Mouse (Mus musculus) brain, embryonic 14.5 days (tissue): ENCODE results near the gene Tsr1. TPM values are rescaled to one million over a fixed set of nuclear protein-coding genes. Genes with fewer than 3 reads are reported as not detected.

ENCODE experiments used
- DNase-seq: peaks from one replicate; pipeline ENCODE4 v3.0.0-alpha.2; 2011; ENCODE audit warnings: low read depth
- CTCF ChIP-seq: fragments of 200-500 bp; IDR thresholded peaks from 2 replicates; pipeline ENCODE4 v1.5.1; 2012; ENCODE audit warnings: inconsistent platforms, mild to moderate bottlenecking, moderate library complexity, borderline replicate concordance; ENCODE audit not compliant: insufficient read depth, insufficient read length; ENCODE audit errors: extremely low read depth
- POLR2A ChIP-seq: fragments of 200-500 bp; IDR thresholded peaks from 2 replicates; pipeline ENCODE4 v1.6.1; 2012; ENCODE audit warnings: mild to moderate bottlenecking, inconsistent platforms, borderline replicate concordance; ENCODE audit not compliant: poor library complexity, insufficient read depth, insufficient read length, severe bottlenecking; ENCODE audit errors: extremely low read depth
- polyA plus RNA-seq: library from polyadenylated mRNA; depleted of rRNA; stranded (reverse); fragments of >200 nt; gene quantifications from 2 replicates; pipeline ENCODE4 v1.2.3, GENCODE M21; 2012; rRNA removed

Tsr1 gene
- polyA plus RNA-seq = 20.5 and 25.0 TPM in 2 replicates

GRCm38 (mm10) chr11:74897678-74898516 is at the start of gene Tsr1:
Gene Tsr1, plus strand, starts transcription at chr11:74898071.
- peak; percentile 26; the same call in 1 of the 2 replicates for TF ChIP-seq POLR2A
- TF ChIP-seq CTCF = no peak
- DNase-seq = peak; percentile 98

GRCm38 (mm10) chr11:74850998-74851661 is 46.7 kb upstream of the Tsr1 start:
- no peak for DNase-seq
- TF ChIP-seq POLR2A (no peak), CTCF (no peak)

GRCm38 (mm10) chr11:74857756-74858155 is 40.1 kb upstream of the Tsr1 start:
- TF ChIP-seq POLR2A = no peak
- no peak for TF ChIP-seq CTCF
- DNase-seq = no peak

GRCm38 (mm10) chr11:74862129-74862528 is 35.7 kb upstream of the Tsr1 start:
- TF ChIP-seq CTCF (no peak), POLR2A (no peak)
- no peak for DNase-seq

- DNase-seq = peak; percentile 40
- TF ChIP-seq POLR2A = no peak
- TF ChIP-seq CTCF = peak; percentile 66
These were observed 34.4 kb upstream of the Tsr1 start for GRCm38 (mm10) chr11:74863471-74863870.

DNA sequence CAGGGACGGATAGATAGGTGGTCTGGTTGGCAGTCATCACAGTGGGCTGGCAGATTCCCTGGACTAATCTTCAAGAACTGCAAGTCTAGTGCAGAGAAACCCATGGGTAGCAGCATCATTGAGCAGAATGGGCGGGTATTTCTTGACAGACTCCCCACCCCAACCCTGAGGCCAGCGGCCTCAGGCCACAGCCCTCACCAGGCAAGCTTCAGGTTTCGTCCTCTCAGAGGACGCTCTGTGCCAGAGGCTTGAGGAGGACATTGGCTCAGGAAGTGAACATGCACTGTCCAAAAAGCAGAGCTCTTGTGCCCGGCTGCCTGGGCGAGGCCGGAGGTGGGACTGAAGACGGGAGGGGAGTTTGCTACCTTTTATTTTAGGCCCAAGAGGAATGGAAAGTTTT is 33.5 kb upstream of the Tsr1 start:
- TF ChIP-seq POLR2A (no peak), CTCF (no peak)
- no peak for DNase-seq

DNA sequence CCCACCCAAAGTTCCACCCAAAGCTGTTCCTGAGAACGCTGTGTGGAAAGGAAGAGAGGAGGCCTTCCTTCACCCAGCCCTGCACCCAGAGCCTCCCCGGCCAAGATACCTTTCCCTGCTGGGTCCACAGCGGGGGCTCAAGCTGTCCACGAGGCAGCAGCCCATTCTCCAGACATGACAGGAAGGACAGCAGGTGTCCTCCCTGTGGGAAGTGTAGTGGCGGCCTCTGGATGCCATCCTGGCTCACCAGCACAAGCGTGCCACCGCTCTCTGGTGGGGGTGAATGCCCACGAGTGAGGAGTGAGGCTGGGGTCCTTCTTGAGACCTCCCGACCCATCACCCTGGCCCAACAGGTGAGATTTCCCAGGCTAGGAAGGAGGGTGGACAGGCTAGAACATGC is 32.6 kb upstream of the Tsr1 start:
- no peak for TF ChIP-seq POLR2A
- TF ChIP-seq CTCF = no peak

DNA sequence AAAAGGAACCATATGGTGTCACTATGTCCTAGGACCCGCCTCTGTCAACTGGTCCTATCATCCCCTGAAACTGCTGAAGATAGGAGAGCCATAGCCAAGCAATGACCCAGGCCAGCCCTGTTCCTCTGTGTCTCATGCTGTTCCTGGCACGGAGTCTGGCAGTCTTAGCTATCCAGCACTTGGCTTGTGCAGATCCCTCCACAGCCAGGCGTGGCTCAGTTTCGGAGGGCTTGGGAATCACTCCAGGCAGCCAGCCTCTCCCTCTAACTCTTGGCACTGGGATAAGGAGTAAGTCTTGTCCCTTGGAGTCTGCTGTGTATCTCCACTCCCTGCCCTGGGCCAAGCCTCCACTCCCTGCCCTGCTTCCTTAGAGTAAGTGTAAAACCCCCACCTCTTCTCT is 31.2 kb upstream of the Tsr1 start:
- peak; percentile 56 for DNase-seq
- no peak for TF ChIP-seq POLR2A
- no peak for TF ChIP-seq CTCF

More for the DNA sequence above, 32.6 kb upstream of the Tsr1 start:
- DNase-seq = no peak

DNA sequence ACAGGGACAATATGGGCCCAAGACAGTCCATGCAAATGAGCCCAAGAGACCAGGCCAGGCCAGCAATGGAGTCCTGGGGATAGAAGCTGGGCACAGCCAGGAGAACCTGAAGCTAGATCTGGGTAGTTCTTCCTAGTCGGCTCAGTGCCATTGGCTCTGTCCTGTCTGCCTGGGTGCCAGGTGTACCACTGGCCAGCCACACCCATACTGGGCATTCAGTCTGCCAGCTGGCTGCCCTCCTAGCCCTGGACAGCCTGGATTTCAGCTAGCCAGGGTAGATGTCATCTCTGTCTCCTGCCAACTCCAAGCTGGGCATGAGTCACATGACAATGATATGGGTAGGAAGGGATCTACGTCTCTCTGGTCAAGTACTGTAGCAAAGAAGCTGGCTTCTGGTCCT is 30.7 kb upstream of the Tsr1 start:
- TF ChIP-seq POLR2A = no peak
- TF ChIP-seq CTCF = no peak
- DNase-seq = no peak

GRCm38 (mm10) chr11:74868046-74868760 is 29.7 kb upstream of the Tsr1 start:
- no peak for DNase-seq
- no peak for TF ChIP-seq CTCF
- TF ChIP-seq POLR2A = no peak

- peak; percentile 50 for DNase-seq
- no peak for TF ChIP-seq CTCF
- no peak for TF ChIP-seq POLR2A
These were observed 28.3 kb upstream of the Tsr1 start for GRCm38 (mm10) chr11:74869603-74870002.

GRCm38 (mm10) chr11:74870544-74870943 is 27.3 kb upstream of the Tsr1 start:
- no peak for TF ChIP-seq CTCF
- TF ChIP-seq POLR2A = no peak
- DNase-seq = no peak
